Mouse (Mus musculus): ENCODE results near the gene Foxe3. TPM values are rescaled to one million over a fixed set of nuclear protein-coding genes. Genes with fewer than 3 reads are reported as not detected.
A peak's percentile ranks its signal among the peaks of the same experiment; 100 is the strongest.

Gene Foxe3
- total and polyA plus RNA-seq, 3 experiments, result not detected

DNA sequence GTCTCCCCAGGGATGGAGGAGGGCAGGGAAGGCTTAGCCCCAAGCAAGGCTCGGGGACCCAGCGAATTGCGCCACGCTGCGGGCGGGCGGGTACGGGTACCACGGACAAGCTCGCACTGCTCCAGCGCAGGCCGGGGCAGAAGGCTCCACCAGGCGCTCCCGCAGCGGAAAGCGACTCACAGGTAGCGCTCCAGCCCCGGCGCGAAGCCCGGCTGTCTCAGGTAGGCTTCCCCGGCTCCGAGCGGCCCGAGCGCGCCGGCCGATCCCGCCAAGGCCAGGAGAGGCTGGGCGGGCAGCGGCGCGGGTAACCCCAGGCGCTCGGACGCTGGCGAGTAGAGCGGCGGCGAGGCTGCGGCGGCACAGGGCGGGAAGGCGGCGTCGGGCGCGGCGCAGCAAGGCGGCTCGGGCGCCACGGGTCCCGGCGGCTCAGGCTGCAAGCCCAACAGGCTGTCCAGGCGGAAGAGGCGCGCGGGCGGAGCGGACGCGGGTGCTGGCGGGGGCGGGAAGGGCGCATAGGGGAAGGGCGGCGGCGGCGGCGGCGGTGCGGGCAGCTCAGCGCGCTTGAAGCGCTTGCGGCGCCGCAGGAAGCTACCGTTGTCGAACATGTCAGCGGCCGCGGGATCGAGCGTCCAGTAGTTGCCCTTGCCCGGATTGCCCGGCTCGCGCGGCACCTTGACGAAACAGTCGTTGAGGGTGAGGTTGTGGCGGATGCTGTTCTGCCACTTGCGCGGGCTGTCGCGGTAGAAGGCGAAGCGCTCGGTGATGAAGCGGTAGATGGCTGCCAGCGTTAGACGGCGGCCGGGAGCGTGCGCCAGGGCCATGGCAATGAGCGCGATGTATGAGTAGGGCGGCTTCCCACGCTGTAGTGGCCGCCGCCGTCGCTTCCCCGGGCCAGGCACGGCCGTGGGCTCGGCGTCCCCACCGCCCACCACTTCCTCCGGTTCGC, 569 bp downstream of the Foxe3 start:
- H3K4me1 ChIP-seq (ENCODE audit: control insufficient read depth in 1 of 2, insufficient read depth in 2 of 2), result peaks cover 0 to 10% of the 10 kb centered on the region in 2 experiments; a peak in 3 of 4 replicates
- DNase-seq (ENCODE audit: extremely low read depth), result no peak
- no peaks in the 10 kb centered on the region for H3K36me3 ChIP-seq (replicated peaks in 1 of 2; ENCODE audit: control insufficient read depth in 1 of 2, insufficient read depth in 1 of 2, low read length in 1 of 2)
- peaks cover 7% of the 10 kb centered on the region for H3K9me3 ChIP-seq (replicated peaks; ENCODE audit: low read length)
- no peak overlapping the region for H3K27ac ChIP-seq (ENCODE audit: insufficient read depth, low read depth)
- TF ChIP-seq TCF12 (IDR thresholded peaks at IDR 0.05; ENCODE audit: low read depth, low read length) (no peak), ZC3H11A (IDR thresholded peaks at IDR 0.05; ENCODE audit: low read depth, low read length) (no peak), BHLHE40 (IDR thresholded peaks at IDR 0.05; ENCODE audit: low read depth, low read length) (no peak), EP300 (IDR thresholded peaks at IDR 0.05; ENCODE audit: low read length) (no peak), CHD1 (IDR thresholded peaks at IDR 0.05; ENCODE audit: low read depth, low read length) (no peak)
- H3K27me3 ChIP-seq (replicated peaks), result no peaks in the 10 kb centered on the region
- H3K4me3 ChIP-seq (replicated peaks in 1 of 3; ENCODE audit: low read depth in 2 of 3, low read length in 2 of 3, poor library complexity in 1 of 3), result no peak overlapping the region
- in situ Hi-C loops (cut with MboI; ENCODE audit: low pct_ligation_motif_present, low pct_unique_long_range_greater_than_20kb, low sequenced_read_pairs) (no loop called here), dilution Hi-C loops (cut with MboI; ENCODE audit: extremely low pct_ligation_motif_present, extremely low pct_unique_long_range_greater_than_20kb, low sequenced_read_pairs) (no loop called here)
- H3K9ac ChIP-seq (ENCODE audit: insufficient read depth, low read depth), result no peak overlapping the region
- H3K4me2 ChIP-seq (ENCODE audit: insufficient read depth, low read depth, poor library complexity, severe bottlenecking), result no peak overlapping the region
- no peaks in the 10 kb centered on the region for H3K79me2 ChIP-seq (replicated peaks; ENCODE audit: control insufficient read depth, extremely low read depth, insufficient read depth, poor library complexity, severe bottlenecking)

- H3K27me3 ChIP-seq (replicated peaks), result no peaks in the 10 kb centered on the region
- H3K4me1 ChIP-seq (ENCODE audit: control insufficient read depth in 1 of 2, insufficient read depth in 2 of 2), result peaks cover 0 to 2% of the 10 kb centered on the region in 2 experiments; a peak in 1 of 4 replicates
- no peak overlapping the region for H3K27ac ChIP-seq (ENCODE audit: insufficient read depth, low read depth)
- no peak for TF ChIP-seq POLR2A (IDR thresholded peaks at IDR 0.05; ENCODE audit: low read depth, low read length)
- TF ChIP-seq ZKSCAN1 (IDR thresholded peaks at IDR 0.05; ENCODE audit: borderline replicate concordance, low read depth, low read length), result no peak
- TF ChIP-seq CTCF (conservative IDR thresholded peaks at IDR 0.05 in 1 of 2, IDR thresholded peaks at IDR 0.05 in 1 of 2; ENCODE audit: low read depth in 2 of 2, low read length in 2 of 2), result peak; percentile 66 to 84
- TF ChIP-seq MAFK (IDR thresholded peaks at IDR 0.05; ENCODE audit: insufficient replicate concordance, low read length), result no peak
- TF ChIP-seq ZNF384 (IDR thresholded peaks at IDR 0.05; ENCODE audit: low read depth, low read length), result no peak
- no peak for TF ChIP-seq MYC (IDR thresholded peaks at IDR 0.05; ENCODE audit: low read depth, low read length)
- TF ChIP-seq JUND (conservative IDR thresholded peaks at IDR 0.05; ENCODE audit: low read depth, low read length), result no peak
- TF ChIP-seq TCF12 (IDR thresholded peaks at IDR 0.05; ENCODE audit: low read depth, low read length), result no peak
- TF ChIP-seq SMC3 (IDR thresholded peaks at IDR 0.05; ENCODE audit: low read depth, low read length), result peak; percentile 86
- TF ChIP-seq NELFE (IDR thresholded peaks at IDR 0.05; ENCODE audit: low read depth, low read length), result no peak
- no peak for TF ChIP-seq NRF1 (IDR thresholded peaks at IDR 0.05; ENCODE audit: low read depth, low read length)
- 0 out of 2 replicates have a peak, but pooled peaks have one; percentile 12 for TF ChIP-seq IRF4 (IDR thresholded peaks at IDR 0.05; ENCODE audit: low read depth, low read length)
- TF ChIP-seq MAX (IDR thresholded peaks at IDR 0.05; ENCODE audit: low read length), result no peak
- TF ChIP-seq RAD21 (IDR thresholded peaks at IDR 0.05; ENCODE audit: low read depth, low read length), result peak; percentile 67
- H3K79me2 ChIP-seq (replicated peaks; ENCODE audit: control insufficient read depth, extremely low read depth, insufficient read depth, poor library complexity, severe bottlenecking), result no peaks in the 10 kb centered on the region
- no peak overlapping the region for H3K4me3 ChIP-seq (replicated peaks in 1 of 3; ENCODE audit: low read depth in 2 of 3, low read length in 2 of 3, poor library complexity in 1 of 3)
- DNase-seq (ENCODE audit: extremely low read depth), result peak; percentile 76
- H3K9ac ChIP-seq (ENCODE audit: insufficient read depth, low read depth), result no peak overlapping the region
- H3K36me3 ChIP-seq (replicated peaks in 1 of 2; ENCODE audit: control insufficient read depth in 1 of 2, insufficient read depth in 1 of 2, low read length in 1 of 2), result peaks cover 0 to 32% of the 10 kb centered on the region in 2 experiments
- H3K4me2 ChIP-seq (ENCODE audit: insufficient read depth, low read depth, poor library complexity, severe bottlenecking), result no peak overlapping the region
- dilution Hi-C loops (cut with MboI; ENCODE audit: extremely low pct_ligation_motif_present, extremely low pct_unique_long_range_greater_than_20kb, low sequenced_read_pairs), result no loop called here
- in situ Hi-C loops (cut with MboI; ENCODE audit: low pct_ligation_motif_present, low pct_unique_long_range_greater_than_20kb, low sequenced_read_pairs), result no loop called here
- no peaks in the 10 kb centered on the region for H3K9me3 ChIP-seq (replicated peaks; ENCODE audit: low read length)
Observed at GRCm38 (mm10) chr4:114917091-114917490, 8.7 kb downstream of the Foxe3 start.
